Mouse (Mus musculus) heart, embryonic 12.5 days (tissue): ENCODE data around the gene Sprr2k. TPM values are rescaled to one million over a fixed set of nuclear protein-coding genes. Genes with fewer than 3 reads are reported as not detected.

Source experiments
- ATAC-seq: fragments of 200-750 bp; cut with Nextera tagmentation; 2 replicates; pipeline ENCODE4 v1.8.0; 2017; ENCODE audit warnings: moderate TSS enrichment, moderate library complexity; ENCODE audit not compliant: insufficient number of reproducible peaks, low FRiP score
- H3K27ac ChIP-seq: fragments of 300-500 bp; sonication (generic); 2 replicates; pipeline ENCODE4 v1.5.1; 2016; ENCODE audit warnings: mild to moderate bottlenecking, moderate library complexity; ENCODE audit not compliant: poor library complexity, severe bottlenecking
- H3K27me3 ChIP-seq: fragments of 300-500 bp; sonication (generic); replicated peaks from 2 replicates; pipeline ENCODE4 v1.6.1; 2016; ENCODE audit warnings: mild to moderate bottlenecking, moderate library complexity
- H3K36me3 ChIP-seq: fragments of 300-500 bp; sonication (generic); 2 replicates; pipeline ENCODE4 v1.6.1; 2016; ENCODE audit warnings: mild to moderate bottlenecking, moderate library complexity
- H3K4me1 ChIP-seq: fragments of 300-500 bp; sonication (generic); replicated peaks from 2 replicates; pipeline ENCODE4 v1.6.1; 2016; ENCODE audit warnings: mild to moderate bottlenecking
- H3K4me2 ChIP-seq: fragments of 300-500 bp; sonication (generic); 2 replicates; pipeline ENCODE4 v1.6.1; 2016; ENCODE audit warnings: mild to moderate bottlenecking, moderate library complexity
- H3K4me3 ChIP-seq: fragments of 300-500 bp; sonication (generic); 2 replicates; pipeline ENCODE4 v1.5.1; 2016; ENCODE audit warnings: mild to moderate bottlenecking
- H3K9ac ChIP-seq: fragments of 300-500 bp; sonication (generic); 2 replicates; pipeline ENCODE4 v1.6.1; 2016; ENCODE audit warnings: mild to moderate bottlenecking, moderate library complexity
- H3K9me3 ChIP-seq: fragments of 300-500 bp; sonication (generic); replicated peaks from 2 replicates; pipeline ENCODE4 v1.6.1; 2016; ENCODE audit warnings: mild to moderate bottlenecking, moderate library complexity
- WGBS: fragments of 180-500 bp; shearing (Covaris S2); methylation state at CpG from one replicate; pipeline ENCODE4 v1.1.7; 2016; 5-methylcytosine and 5-hydroxymethylcytosine counted together
- polyA plus RNA-seq: library from polyadenylated mRNA; unstranded; fragments of >200 nt; fragmentation: Nextera tagmentation; extraction: Ambion mirVana; gene quantifications from 2 replicates; pipeline ENCODE4 v1.2.1, GENCODE M21; 2016

Gene Sprr2k
- polyA plus RNA-seq: not detected in 2 replicates

DNA sequence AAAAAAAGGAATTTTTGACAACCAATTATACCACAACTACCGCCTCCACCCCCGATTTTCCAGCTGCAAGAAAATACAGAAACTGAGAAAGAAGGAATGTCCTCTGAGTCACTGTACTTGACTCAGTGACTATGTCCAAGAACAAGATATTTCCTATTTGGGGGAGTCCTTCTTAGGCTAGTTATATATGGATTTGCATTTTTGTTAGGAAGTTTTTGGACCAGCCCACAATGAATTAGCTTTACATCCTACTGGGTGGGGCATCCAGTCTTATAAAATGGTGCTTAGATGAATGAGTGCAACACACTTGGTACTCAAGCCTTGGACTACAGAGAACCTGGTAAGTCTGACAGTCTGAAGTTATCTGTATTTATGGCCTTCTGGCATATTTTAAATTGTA, at the start of gene Sprr2k:
Sprr2k (plus strand) TSS at position 301 of the 400 bp plus-strand sequence.
- Histone ChIP-seq H3K4me3 (no peak within 1 kb of the TSS), H3K27ac (no peak within 1 kb of the TSS), H3K4me1 (no peaks in the 10 kb centered on the region), H3K9ac (no peak within 1 kb of the TSS), H3K27me3 (no peaks in the 10 kb centered on the region), H3K36me3 (no peaks in the 10 kb centered on the region), H3K9me3 (no peaks in the 10 kb centered on the region), H3K4me2 (no peak within 1 kb of the TSS)
- ATAC-seq: no peak
- WGBS: 76% methylated on average over 2 of the region's 2 CpGs

GRCm38 (mm10) chr3:92385385-92385784, 47.0 kb upstream of the Sprr2k start, which contains the start of gene Sprr2h:
Gene Sprr2h, plus strand, starts transcription at chr3:92385685.
- Histone ChIP-seq H3K36me3 (no peaks in the 10 kb centered on the region), H3K4me1 (no peaks in the 10 kb centered on the region), H3K9ac (no peak within 1 kb of the TSS), H3K27me3 (no peaks in the 10 kb centered on the region), H3K4me2 (no peak within 1 kb of the TSS), H3K4me3 (no peak within 1 kb of the TSS), H3K9me3 (no peaks in the 10 kb centered on the region), H3K27ac (no peak within 1 kb of the TSS)
- 77% methylated on average over 1 of the region's 1 CpGs for WGBS
- no peak for ATAC-seq

DNA sequence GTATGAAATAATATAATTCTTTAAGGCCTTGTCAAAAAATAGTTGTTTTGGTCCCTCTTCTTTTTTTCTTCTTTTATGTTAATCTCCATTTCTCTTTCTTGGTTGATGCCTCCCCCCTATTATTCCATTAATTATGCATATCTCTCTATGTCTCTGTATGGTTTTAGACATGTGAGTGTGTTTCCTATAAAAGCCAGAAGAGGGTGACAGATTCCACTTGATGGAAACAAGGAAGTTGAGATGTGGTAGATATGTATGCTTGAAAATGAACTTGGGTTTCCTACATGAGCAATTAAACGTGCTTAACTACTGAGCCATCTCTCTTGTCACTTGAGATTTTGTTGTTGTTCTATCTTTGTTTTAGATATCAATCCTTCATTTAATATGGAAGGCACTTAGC, 38.1 kb upstream of the Sprr2k start:
- no peaks in the 10 kb centered on the region for H3K4me1 ChIP-seq
- no peaks in the 10 kb centered on the region for H3K9me3 ChIP-seq
- H3K27ac ChIP-seq: no peak overlapping the region
- no peaks in the 10 kb centered on the region for H3K27me3 ChIP-seq
- ATAC-seq: no peak
- H3K9ac ChIP-seq: no peak overlapping the region
- WGBS: 43% methylated on average over 1 of the region's 1 CpGs
- no peak overlapping the region for H3K4me3 ChIP-seq
- no peak overlapping the region for H3K4me2 ChIP-seq
- no peaks in the 10 kb centered on the region for H3K36me3 ChIP-seq

DNA sequence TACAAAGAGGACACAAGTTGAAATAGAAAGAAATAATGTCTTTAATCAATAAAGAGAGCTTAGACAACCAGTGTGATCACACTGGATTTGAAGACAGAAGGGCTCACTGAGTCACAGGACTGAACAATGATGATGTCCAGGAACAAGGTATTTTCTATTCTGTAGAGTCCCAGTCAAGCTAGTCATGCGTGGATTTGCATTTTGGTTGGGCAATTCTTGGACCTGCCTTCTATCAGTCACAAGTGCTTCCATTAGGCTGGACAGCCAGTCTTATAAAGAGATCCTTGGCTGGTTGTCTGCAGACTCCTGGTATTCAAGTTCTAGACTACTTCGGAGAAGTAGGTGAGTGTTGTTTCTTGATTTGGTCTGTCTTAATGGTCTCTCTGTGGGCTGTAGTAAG, 24.7 kb upstream of the Sprr2k start, which contains the start of gene Sprr2i:
Sprr2i (plus strand) TSS at position 301 of the 400 bp plus-strand sequence.
- 76% methylated on average over 2 of the region's 2 CpGs for WGBS
- Histone ChIP-seq H3K9me3 (no peaks in the 10 kb centered on the region), H3K4me2 (no peak within 1 kb of the TSS), H3K9ac (no peak within 1 kb of the TSS), H3K36me3 (no peaks in the 10 kb centered on the region), H3K4me3 (no peak within 1 kb of the TSS), H3K4me1 (no peaks in the 10 kb centered on the region), H3K27me3 (no peaks in the 10 kb centered on the region), H3K27ac (no peak within 1 kb of the TSS)
- ATAC-seq: no peak

DNA sequence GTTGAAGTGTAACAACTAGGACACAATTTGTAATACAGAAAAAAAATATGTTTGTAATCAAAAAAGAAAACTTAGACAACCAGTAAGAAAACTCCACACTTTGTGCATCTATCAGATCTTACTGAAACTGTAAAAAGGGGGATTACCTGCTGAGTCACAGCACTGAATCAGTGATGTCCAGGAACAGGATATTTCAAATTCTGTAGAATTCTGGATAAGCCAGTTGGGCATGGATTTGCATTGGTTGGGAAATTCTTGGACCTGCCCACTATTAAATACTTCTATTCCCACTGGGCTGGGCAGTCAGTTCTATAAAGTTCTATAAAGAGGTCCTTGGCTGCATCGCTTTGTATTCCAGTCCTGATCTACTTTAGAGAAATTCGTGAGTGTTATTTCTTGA, 14.6 kb upstream of the Sprr2k start, which contains the start of gene Sprr2j-ps:
Sprr2j-ps (plus strand) TSS at position 301 of the 400 bp plus-strand sequence.
- no peak for ATAC-seq

GRCm38 (mm10) chr3:92429323-92429722, 3.1 kb upstream of the Sprr2k start, which contains the start of gene Gm9774:
Gene Gm9774, minus strand, starts transcription at chr3:92429423.
- Histone ChIP-seq H3K4me3 (no peak within 1 kb of the TSS), H3K4me1 (no peaks in the 10 kb centered on the region), H3K9me3 (no peaks in the 10 kb centered on the region), H3K27ac (no peak within 1 kb of the TSS), H3K9ac (no peak within 1 kb of the TSS), H3K36me3 (no peaks in the 10 kb centered on the region), H3K4me2 (no peak within 1 kb of the TSS), H3K27me3 (no peaks in the 10 kb centered on the region)
- 84% methylated on average over 6 of the region's 6 CpGs for WGBS
- no peak for ATAC-seq

More for the DNA sequence above, 14.6 kb upstream of the Sprr2k start, which contains the start of gene Sprr2j-ps:
- no peaks in the 10 kb centered on the region for H3K36me3 ChIP-seq
- no peaks in the 10 kb centered on the region for H3K27me3 ChIP-seq
- H3K4me3 ChIP-seq: no peak within 1 kb of the TSS
- H3K4me2 ChIP-seq: no peak within 1 kb of the TSS
- no peak within 1 kb of the TSS for H3K9ac ChIP-seq
- no peaks in the 10 kb centered on the region for H3K4me1 ChIP-seq
- H3K27ac ChIP-seq: no peak within 1 kb of the TSS
- H3K9me3 ChIP-seq: no peaks in the 10 kb centered on the region
- WGBS: 83% methylated on average over 2 of the region's 2 CpGs

DNA sequence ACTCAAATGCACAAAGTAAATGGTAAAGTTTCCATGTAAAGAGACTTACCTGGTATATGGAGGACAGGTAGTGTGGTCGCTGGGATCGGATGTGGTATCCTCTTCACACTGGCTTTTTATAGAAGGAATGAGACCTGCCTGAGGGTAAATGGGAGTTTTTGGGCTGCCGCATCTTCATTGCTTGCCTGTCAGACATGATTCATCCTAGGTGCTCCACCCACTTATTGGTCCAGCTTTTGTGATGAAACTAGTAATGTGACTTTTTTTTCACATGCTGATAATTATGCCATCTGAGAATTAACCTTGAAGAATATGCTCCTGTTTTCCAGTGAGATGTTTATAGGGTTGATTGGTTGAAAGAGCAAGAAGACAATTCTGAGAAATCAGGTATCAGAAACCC, 6.3 kb downstream of the Sprr2k start, which contains the start of gene Sprr1b:
Sprr1b (minus strand) TSS at position 101 of the 400 bp plus-strand sequence.
- H3K36me3 ChIP-seq: no peaks in the 10 kb centered on the region
- 82% methylated on average over 3 of the region's 3 CpGs for WGBS
- no peak within 1 kb of the TSS for H3K4me3 ChIP-seq
- no peaks in the 10 kb centered on the region for H3K9me3 ChIP-seq
- H3K27me3 ChIP-seq: no peaks in the 10 kb centered on the region
- H3K4me2 ChIP-seq: no peak within 1 kb of the TSS
- no peak within 1 kb of the TSS for H3K27ac ChIP-seq
- ATAC-seq: no peak
- H3K4me1 ChIP-seq: no peaks in the 10 kb centered on the region
- no peak within 1 kb of the TSS for H3K9ac ChIP-seq

DNA sequence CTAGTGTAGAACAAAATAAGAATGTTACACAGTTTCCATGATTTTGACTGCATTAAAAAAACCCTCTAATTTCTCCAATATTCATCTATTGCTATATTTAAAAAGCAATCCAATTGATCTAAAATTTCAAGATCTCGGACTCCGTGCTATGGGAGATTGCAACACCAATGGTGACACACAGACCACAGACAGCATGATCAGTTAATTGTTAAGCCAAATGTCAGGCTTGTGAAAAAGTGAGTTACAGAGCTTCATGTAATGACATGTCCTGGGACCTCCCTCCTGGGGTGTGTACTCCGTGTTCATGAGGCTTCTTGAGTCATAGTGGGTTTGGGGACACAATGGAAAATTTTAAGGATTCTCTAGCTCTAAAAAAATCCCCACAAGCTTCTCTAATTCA, 7.8 kb downstream of the Sprr2k start:
- Histone ChIP-seq H3K27me3 (no peaks in the 10 kb centered on the region), H3K27ac (no peak overlapping the region), H3K9me3 (no peaks in the 10 kb centered on the region), H3K4me3 (no peak overlapping the region), H3K4me1 (no peaks in the 10 kb centered on the region), H3K9ac (no peak overlapping the region), H3K36me3 (no peaks in the 10 kb centered on the region), H3K4me2 (no peak overlapping the region)
- no peak for ATAC-seq
- WGBS: 80% methylated on average over 3 of the region's 3 CpGs

GRCm38 (mm10) chr3:92455151-92455550, 22.8 kb downstream of the Sprr2k start:
- no peaks in the 10 kb centered on the region for H3K27me3 ChIP-seq
- H3K4me1 ChIP-seq: no peaks in the 10 kb centered on the region
- H3K9me3 ChIP-seq: no peaks in the 10 kb centered on the region
- no peak for ATAC-seq
- H3K27ac ChIP-seq: no peak overlapping the region
- H3K4me2 ChIP-seq: no peak overlapping the region
- H3K4me3 ChIP-seq: no peak overlapping the region
- WGBS: 68% methylated on average over 5 of the region's 5 CpGs
- H3K9ac ChIP-seq: no peak overlapping the region
- H3K36me3 ChIP-seq: no peaks in the 10 kb centered on the region

- H3K9me3 ChIP-seq: no peaks in the 10 kb centered on the region
- H3K27ac ChIP-seq: no peak within 1 kb of the TSS
- WGBS: 57% methylated on average over 2 of the region's 2 CpGs
- H3K4me2 ChIP-seq: no peak within 1 kb of the TSS
- no peaks in the 10 kb centered on the region for H3K4me1 ChIP-seq
- H3K27me3 ChIP-seq: no peaks in the 10 kb centered on the region
- ATAC-seq: no peak
- H3K9ac ChIP-seq: no peak within 1 kb of the TSS
- H3K4me3 ChIP-seq: no peak within 1 kb of the TSS
- no peaks in the 10 kb centered on the region for H3K36me3 ChIP-seq
Measured at GRCm38 (mm10) chr3:92458620-92459019, 26.2 kb downstream of the Sprr2k start, which contains the start of gene Sprr3. Gene Sprr3, minus strand, starts transcription at chr3:92458720.

DNA sequence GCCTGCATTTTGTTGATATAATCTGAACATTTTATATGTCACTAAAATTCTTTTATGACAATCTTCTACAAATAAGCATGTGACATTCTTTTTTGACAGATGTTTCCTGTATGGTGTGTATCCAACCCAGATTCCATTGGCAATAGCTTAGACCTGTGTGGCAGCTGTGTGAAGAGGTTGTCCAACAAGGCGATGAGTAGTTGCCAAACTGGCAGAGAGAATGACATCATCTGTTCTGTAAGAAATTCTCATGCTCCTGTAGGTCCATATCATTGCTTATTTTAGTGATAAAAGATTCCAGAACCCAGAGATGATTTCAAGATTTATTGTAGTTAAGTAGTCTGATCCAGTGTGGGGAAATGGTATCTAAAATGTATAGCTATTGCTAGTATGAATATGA, 34.2 kb downstream of the Sprr2k start:
- H3K27ac ChIP-seq: no peak overlapping the region
- 68% methylated on average over 1 of the region's 1 CpGs for WGBS
- no peaks in the 10 kb centered on the region for H3K4me1 ChIP-seq
- H3K9ac ChIP-seq: no peak overlapping the region
- H3K27me3 ChIP-seq: no peaks in the 10 kb centered on the region
- H3K4me2 ChIP-seq: no peak overlapping the region
- H3K36me3 ChIP-seq: no peaks in the 10 kb centered on the region
- H3K4me3 ChIP-seq: no peak overlapping the region
- no peak for ATAC-seq
- H3K9me3 ChIP-seq: no peaks in the 10 kb centered on the region

DNA sequence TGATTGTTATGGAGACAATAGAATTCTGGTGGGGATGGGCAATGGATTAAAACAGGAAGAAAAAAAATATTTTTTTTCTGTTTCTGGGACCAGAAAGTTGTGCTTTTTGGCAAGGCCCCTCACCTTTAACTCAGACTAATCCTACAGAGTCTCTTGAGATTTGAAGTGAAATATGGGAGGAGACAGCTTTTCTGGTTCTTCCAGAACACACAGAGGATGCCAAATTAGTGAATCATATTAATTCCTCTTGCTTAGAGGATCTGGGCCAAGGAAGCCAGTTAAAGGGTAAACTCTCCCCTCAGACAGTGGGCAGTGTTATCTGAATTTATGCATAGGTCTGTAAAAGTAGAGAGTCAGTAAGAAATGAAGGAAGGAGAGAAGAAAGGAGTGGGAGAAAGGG, 35.0 kb downstream of the Sprr2k start:
- Histone ChIP-seq H3K9me3 (no peaks in the 10 kb centered on the region), H3K4me3 (no peak overlapping the region), H3K4me2 (no peak overlapping the region), H3K9ac (no peak overlapping the region), H3K27ac (no peak overlapping the region), H3K4me1 (no peaks in the 10 kb centered on the region), H3K27me3 (no peaks in the 10 kb centered on the region), H3K36me3 (no peaks in the 10 kb centered on the region)
- ATAC-seq: no peak
